Mouse (Mus musculus): Measurements from ENCODE around the gene Dusp7. TPM values are rescaled to one million over a fixed set of nuclear protein-coding genes. Genes with fewer than 3 reads are reported as not detected.

The Dusp7 gene
- total RNA-seq, 2 experiments from 2014 or later: 26.2 to 33.5 TPM

DNA sequence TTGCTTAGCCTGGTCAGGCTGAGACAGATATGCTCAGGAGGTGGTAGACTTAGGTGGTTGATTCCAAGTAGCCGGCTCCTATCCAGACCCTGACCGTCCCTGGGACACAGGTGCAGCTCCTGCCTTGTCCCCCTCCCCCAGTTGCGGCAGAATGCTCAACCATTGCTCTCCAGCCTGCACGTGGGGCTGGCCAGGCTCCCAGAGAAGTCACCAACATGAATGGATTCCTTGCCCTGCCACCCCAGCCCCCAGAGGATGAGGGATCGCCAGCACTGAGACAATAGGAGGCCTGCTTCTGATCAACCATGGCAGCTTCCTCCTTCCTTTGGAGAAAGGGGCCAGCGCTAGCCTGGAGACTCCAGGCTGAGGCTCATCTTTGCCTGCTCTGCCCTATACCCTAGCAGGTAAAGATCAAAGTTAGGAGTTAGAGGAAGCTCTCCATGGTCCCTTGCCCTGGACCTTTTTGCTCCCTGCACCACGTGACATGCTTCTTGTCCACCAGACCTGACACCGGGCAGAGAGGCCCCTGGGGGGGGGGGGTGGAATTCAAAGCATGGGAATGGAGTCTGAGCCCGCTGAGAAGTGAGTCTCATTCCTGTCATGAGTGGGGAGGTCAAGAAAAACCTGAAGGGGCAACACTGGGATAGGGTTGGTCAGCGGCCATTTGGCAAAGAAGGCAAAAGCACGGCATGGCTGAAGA, 24.5 kb downstream of the Dusp7 start:
- no peak for DNase-seq

DNA sequence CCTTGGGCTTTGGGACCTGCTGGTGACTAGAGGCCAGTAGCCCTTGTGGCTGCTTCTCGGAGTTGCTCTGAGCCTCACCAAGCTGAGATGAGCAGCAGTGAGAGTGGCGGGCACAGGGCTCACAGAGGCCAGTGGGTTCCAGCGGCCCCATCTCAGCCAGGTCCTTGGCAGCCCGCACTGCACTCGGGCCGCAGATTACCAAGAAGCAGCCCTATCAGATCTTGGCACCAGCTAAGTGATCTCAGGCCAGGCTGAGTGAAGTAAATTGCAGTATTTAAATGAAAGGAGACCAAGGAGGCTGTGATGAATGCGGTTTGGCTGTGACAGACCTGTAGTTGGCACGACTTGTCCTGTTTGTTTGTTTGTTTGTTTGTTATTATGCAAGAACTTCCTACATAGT, 25.1 kb downstream of the Dusp7 start:
- no peak for DNase-seq

- DNase-seq: peak; percentile 55
Observed at GRCm38 (mm10) chr9:106394649-106395602, 26.5 kb downstream of the Dusp7 start.

DNA sequence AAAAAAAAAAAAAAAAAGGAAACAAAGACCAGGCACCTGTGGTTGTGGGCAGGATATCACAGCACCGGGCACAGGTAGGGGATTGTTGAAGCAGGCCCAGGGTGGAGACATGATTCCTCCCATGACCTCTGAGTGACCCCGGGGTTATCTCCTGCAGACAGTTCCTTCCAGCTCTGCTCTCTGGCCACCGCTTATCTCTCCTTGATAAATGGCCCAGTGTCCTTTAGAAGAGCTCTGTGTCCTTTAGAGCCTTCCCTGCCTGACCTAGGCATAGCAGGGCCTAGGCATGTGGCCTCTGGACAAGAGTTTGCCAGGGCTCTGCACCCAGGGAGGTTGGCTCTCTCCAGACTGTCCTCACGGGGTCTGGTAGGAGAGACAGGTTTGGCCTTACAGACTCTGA, 29.3 kb downstream of the Dusp7 start:
- no peak for DNase-seq

- DNase-seq: no peak
Observed at GRCm38 (mm10) chr9:106398667-106399311, 30.4 kb downstream of the Dusp7 start.

DNA sequence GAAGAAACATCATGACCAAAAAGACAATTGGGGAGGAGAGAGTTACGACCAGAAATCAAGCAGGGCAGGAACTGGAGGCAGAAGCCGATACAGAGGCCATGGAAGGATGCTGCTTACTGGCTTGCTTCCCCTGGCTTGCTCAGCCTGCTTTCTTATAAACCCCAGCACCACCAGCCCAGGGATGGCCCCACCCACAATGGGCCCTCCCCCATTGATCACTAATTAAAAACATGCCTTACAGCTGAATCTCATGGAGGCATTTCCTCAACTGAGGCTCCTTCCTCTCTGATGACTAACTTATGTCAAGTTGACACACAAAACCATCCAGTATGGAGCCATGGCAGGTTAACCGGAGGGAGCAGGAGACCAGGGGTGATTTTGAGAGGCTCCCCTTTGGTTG, 31.4 kb downstream of the Dusp7 start:
- DNase-seq: no peak

DNA sequence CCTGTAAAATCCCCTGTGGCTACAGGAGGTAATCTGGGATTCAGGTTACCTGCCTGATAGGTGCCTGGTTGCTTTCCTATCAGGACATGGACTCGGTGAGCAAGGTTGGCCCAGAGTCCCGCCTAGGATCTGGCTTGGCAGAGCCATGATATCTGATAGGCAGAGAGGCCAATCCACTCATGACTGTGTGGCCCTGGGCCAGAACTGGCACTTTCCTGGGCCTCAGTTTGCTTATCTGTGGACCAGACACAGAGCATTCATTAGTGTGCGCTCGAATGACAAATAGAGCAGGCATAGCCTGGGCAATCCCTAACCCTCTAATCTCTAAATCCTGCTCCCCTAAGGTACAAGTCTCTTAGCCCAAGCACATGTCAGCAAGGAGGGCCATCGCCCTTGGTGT, 33.7 kb downstream of the Dusp7 start:
- DNase-seq: no peak

GRCm38 (mm10) chr9:106402607-106403375, 34.4 kb downstream of the Dusp7 start:
- DNase-seq: no peak

DNA sequence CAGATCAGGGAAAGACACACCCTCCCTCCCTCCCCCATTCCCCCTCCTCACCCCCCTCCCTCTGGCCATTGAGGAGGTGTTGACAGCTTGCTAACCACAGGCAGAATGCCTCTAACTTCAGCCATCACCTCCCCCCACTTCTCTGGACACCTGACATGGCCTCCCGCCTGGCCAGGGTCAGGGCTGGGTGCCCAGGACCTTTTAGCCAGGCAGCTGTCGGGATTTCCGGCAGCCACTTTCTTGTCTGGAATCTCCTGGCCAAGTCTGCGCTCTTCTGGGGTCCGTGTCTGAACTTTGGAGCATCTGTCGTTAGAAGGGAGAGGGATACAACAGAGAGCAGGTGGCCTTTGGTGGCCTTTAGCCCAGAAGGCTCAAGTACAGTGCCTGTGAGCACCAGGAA, 36.8 kb downstream of the Dusp7 start:
- peak; percentile 82 for DNase-seq

DNA sequence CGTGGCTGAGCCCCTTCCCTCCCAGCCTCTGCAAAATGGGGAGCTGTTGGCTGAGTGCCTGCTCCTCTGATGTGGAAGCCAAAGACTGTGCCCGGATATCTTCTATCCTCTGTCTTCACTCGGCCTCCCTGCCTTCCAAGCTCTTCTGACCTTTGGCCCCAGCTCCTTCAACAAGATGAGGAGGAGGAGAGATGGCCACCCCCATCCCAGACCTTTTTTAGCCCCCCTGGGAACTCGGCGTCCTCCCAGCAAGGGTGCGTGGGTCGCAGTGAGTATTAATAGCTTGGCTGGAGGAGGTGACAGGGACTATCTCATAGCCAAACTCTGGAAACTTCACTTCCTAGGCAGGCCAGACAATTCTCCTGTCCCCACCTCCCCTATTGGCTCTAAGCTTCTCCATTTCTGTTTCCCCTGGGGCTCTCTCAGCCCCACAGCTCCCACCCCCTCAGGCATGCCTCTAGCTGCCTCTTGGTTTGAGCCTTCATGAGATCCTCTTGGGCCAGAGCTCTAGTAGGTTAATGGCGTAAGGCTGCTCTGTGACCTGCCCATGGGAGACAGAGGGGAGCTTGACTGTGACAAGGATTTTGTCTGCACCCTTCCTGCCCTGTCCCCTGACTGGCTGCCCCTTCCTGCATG, 38.1 kb downstream of the Dusp7 start:
- DNase-seq: peak; percentile 68

- DNase-seq: no peak
Observed at GRCm38 (mm10) chr9:106409096-106409495, 40.7 kb downstream of the Dusp7 start.

- DNase-seq: no peak
Observed at GRCm38 (mm10) chr9:106410086-106410650, 41.7 kb downstream of the Dusp7 start.

GRCm38 (mm10) chr9:106411091-106411594, 42.7 kb downstream of the Dusp7 start:
- no peak for DNase-seq

- no peak for DNase-seq
Observed at GRCm38 (mm10) chr9:106411729-106412128, 43.3 kb downstream of the Dusp7 start.

DNA sequence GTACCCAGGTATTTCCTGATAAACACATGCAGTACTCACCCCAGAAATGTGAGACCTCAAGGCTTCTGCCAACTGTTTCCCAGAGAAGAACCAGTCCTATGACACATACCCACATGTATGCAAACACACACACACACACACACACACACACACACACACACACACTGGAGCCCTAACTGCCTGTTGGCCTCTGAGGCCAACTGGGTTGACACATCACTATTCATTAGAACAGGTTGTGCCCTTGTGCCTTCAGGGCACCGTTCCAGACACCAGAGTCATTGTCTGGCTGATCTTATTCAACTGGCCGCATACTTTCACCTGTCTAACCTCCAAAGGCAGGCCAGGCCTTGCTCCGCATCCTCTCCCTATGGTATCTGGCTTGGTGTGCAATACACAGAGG, 43.8 kb downstream of the Dusp7 start:
- no peak for DNase-seq

DNA sequence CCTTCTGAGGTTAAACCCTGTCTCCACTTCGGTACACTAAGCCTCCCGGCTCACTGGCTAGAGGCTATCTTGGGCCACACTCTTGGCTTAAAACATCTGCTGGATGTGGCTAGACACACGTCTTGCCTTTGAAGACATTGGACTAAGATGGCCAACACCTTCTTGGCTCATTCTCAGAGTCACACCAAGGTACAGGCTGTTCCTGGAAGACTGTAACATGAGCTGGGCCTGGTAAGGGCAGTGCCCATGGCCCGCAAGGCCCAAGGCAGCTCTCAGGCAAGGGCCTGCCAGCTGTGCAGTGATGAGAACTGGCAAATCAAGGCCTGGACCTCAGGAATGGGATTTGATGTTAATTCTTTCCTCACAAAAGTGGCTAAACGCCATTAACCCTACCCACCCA, 45.2 kb downstream of the Dusp7 start:
- no peak for DNase-seq

GRCm38 (mm10) chr9:106416826-106417225, 48.4 kb downstream of the Dusp7 start:
- DNase-seq: no peak

- peak; percentile 92 for DNase-seq
Observed at GRCm38 (mm10) chr9:106417841-106418625, 49.6 kb downstream of the Dusp7 start.

GRCm38 (mm10) chr9:106420608-106421007, 52.2 kb downstream of the Dusp7 start:
- DNase-seq: no peak
